Mouse (Mus musculus) heart, adult 2 months (tissue): Measurements from ENCODE around the gene P2ry14.

Experiments used
- CTCF ChIP-seq: fragments of 200-600 bp; IDR thresholded peaks from 2 replicates; pipeline ENCODE4 v1.8.1; 2022; ENCODE audit warnings: antibody characterized with exemption, mild to moderate bottlenecking, moderate library complexity
- EP300 ChIP-seq: fragments of 200-500 bp; IDR thresholded peaks from 2 replicates; pipeline ENCODE4 v1.6.1; 2011; ENCODE audit warnings: low read depth, low read length, control low read depth; ENCODE audit not compliant: insufficient read depth
- POLR2A ChIP-seq: fragments of 200-500 bp; IDR thresholded peaks from 2 replicates; pipeline ENCODE4 v1.6.1; 2011; ENCODE audit warnings: mild to moderate bottlenecking, low read depth, low read length, control low read depth; ENCODE audit not compliant: insufficient read depth

- TF ChIP-seq CTCF (no peak), EP300 (no peak), POLR2A (no peak)
Observed at GRCm38 (mm10) chr3:59149646-59150045, 3.8 kb downstream of the P2ry14 start.
